Mouse (Mus musculus) brain, embryonic 14.5 days (tissue): ENCODE results near the gene 1700023F06Rik.

Source experiments
- CTCF ChIP-seq: fragments of 200-500 bp; IDR thresholded peaks from 2 replicates; pipeline ENCODE4 v1.5.1; 2012; ENCODE audit warnings: inconsistent platforms, mild to moderate bottlenecking, moderate library complexity, borderline replicate concordance; ENCODE audit not compliant: insufficient read depth, insufficient read length; ENCODE audit errors: extremely low read depth
- POLR2A ChIP-seq: fragments of 200-500 bp; IDR thresholded peaks from 2 replicates; pipeline ENCODE4 v1.6.1; 2012; ENCODE audit warnings: mild to moderate bottlenecking, inconsistent platforms, borderline replicate concordance; ENCODE audit not compliant: poor library complexity, insufficient read depth, insufficient read length, severe bottlenecking; ENCODE audit errors: extremely low read depth

- no peak for TF ChIP-seq POLR2A
- TF ChIP-seq CTCF: no peak
Observed at GRCm38 (mm10) chr11:103218517-103218901, 10.2 kb upstream of the 1700023F06Rik start.
